Mouse (Mus musculus) midbrain, postnatal 0 days (tissue): ENCODE measurements around the gene Serpina9. TPM values are rescaled to one million over a fixed set of nuclear protein-coding genes. Genes with fewer than 3 reads are reported as not detected.

Experiments used
- ATAC-seq: fragments of 200-750 bp; cut with Nextera tagmentation; 2 replicates; pipeline ENCODE4 v1.8.0; 2017; ENCODE audit warnings: moderate number of reproducible peaks, mild to moderate bottlenecking, moderate TSS enrichment, moderate library complexity; ENCODE audit not compliant: low FRiP score
- DNase-seq: peaks from one replicate; pipeline ENCODE4 v3.0.0-alpha.2; 2015; ENCODE audit warnings: low spot score
- H3K27ac ChIP-seq: fragments of 300-500 bp; sonication (generic); 2 replicates; pipeline ENCODE4 v1.5.1; 2014; ENCODE audit warnings: low read depth, mild to moderate bottlenecking, low read length, mixed read lengths
- H3K27me3 ChIP-seq: fragments of 300-500 bp; sonication (generic); 2 replicates; pipeline ENCODE4 v1.6.1; 2014; ENCODE audit warnings: low read length, control low read depth, mixed read lengths; ENCODE audit not compliant: insufficient read depth
- H3K36me3 ChIP-seq: fragments of 300-500 bp; sonication (generic); 2 replicates; pipeline ENCODE4 v1.6.1; 2014; ENCODE audit warnings: low read length, control low read depth, mixed read lengths; ENCODE audit not compliant: insufficient read depth
- H3K4me1 ChIP-seq: fragments of 300-500 bp; sonication (generic); 2 replicates; pipeline ENCODE4 v1.6.1; 2014; ENCODE audit warnings: mild to moderate bottlenecking, control low read depth, antibody characterized with exemption, low read length, mixed read lengths; ENCODE audit not compliant: insufficient read depth
- H3K4me2 ChIP-seq: fragments of 300-500 bp; sonication (generic); 2 replicates; pipeline ENCODE4 v1.6.1; 2014; ENCODE audit warnings: low read depth, mild to moderate bottlenecking, low read length, mixed read lengths; ENCODE audit not compliant: poor library complexity, severe bottlenecking
- H3K4me3 ChIP-seq: fragments of 300-500 bp; sonication (generic); 2 replicates; pipeline ENCODE4 v1.5.1; 2014; ENCODE audit warnings: low read depth, mild to moderate bottlenecking, low read length, moderate library complexity
- H3K9ac ChIP-seq: fragments of 300-500 bp; sonication (generic); replicated peaks from 2 replicates; pipeline ENCODE4 v1.6.1; 2014; ENCODE audit warnings: mild to moderate bottlenecking, low read length, moderate library complexity, mixed read lengths; ENCODE audit not compliant: poor library complexity, severe bottlenecking
- H3K9me3 ChIP-seq: fragments of 300-500 bp; sonication (generic); 2 replicates; pipeline ENCODE4 v1.6.1; 2016; ENCODE audit warnings: low read length, control low read depth
- CTCF ChIP-seq: IDR thresholded peaks from 2 replicates; pipeline ENCODE4 v1.5.1; 2016; ENCODE audit warnings: antibody characterized with exemption, mild to moderate bottlenecking
- WGBS: fragments of 180-500 bp; shearing (Covaris S2); extraction: QIAGEN DNeasy Blood & Tissue Kit; methylation state at CpG from one replicate; pipeline ENCODE4 v1.1.7; 2014; 5-methylcytosine and 5-hydroxymethylcytosine counted together
- polyA plus RNA-seq: library from polyadenylated mRNA; unstranded; fragments of >200 nt; fragmentation: Nextera tagmentation; extraction: Ambion mirVana; gene quantifications from 2 replicates; pipeline ENCODE4 v1.2.1, GENCODE M21; 2015
- total RNA-seq: library from RNA; depleted of rRNA; stranded (reverse); fragments of >200 nt; gene quantifications from 2 replicates; pipeline ENCODE4 v1.2.3, GENCODE M21; 2014

Gene Serpina9
- total and polyA plus RNA-seq, 2 experiments from 2014 or later: 0.14 TPM; not detected in 1

GRCm38 (mm10) chr12:103977846-103978245 is 35.7 kb downstream of the Serpina9 start:
- Histone ChIP-seq H3K27me3 (no peaks in the 10 kb centered on the region), H3K9ac (no peak overlapping the region), H3K4me2 (no peak overlapping the region), H3K4me1 (peaks cover 3% of the 10 kb centered on the region; the same call in 1 of the 2 replicates), H3K27ac (no peak overlapping the region), H3K9me3 (no peaks in the 10 kb centered on the region), H3K36me3 (no peaks in the 10 kb centered on the region), H3K4me3 (no peak overlapping the region)
- TF ChIP-seq CTCF: peak; percentile 66
- DNase-seq (no peak), ATAC-seq (no peak)
- WGBS: 32% methylated on average over 5 of the region's 5 CpGs

- 31% methylated on average over 3 of the region's 3 CpGs for WGBS
- no peak overlapping the region for H3K4me3 ChIP-seq
- no peaks in the 10 kb centered on the region for H3K27me3 ChIP-seq
Observed at GRCm38 (mm10) chr12:103977060-103977459, 36.5 kb downstream of the Serpina9 start.

GRCm38 (mm10) chr12:103971080-103971479 is 42.5 kb downstream of the Serpina9 start:
- DNase-seq: no peak
- WGBS: 95% methylated on average over 4 of the region's 4 CpGs
- TF ChIP-seq CTCF: no peak

More at GRCm38 (mm10) chr12:103977060-103977459, 36.5 kb downstream of the Serpina9 start:
- Histone ChIP-seq H3K9me3 (no peaks in the 10 kb centered on the region), H3K4me2 (no peak overlapping the region), H3K36me3 (no peaks in the 10 kb centered on the region), H3K9ac (no peak overlapping the region), H3K4me1 (peaks cover 3% of the 10 kb centered on the region; the same call in 1 of the 2 replicates), H3K27ac (no peak overlapping the region)
- TF ChIP-seq CTCF: no peak
- ATAC-seq (no peak), DNase-seq (no peak)

GRCm38 (mm10) chr12:103969577-103970116 is 43.9 kb downstream of the Serpina9 start:
- Histone ChIP-seq H3K36me3 (no peaks in the 10 kb centered on the region), H3K4me3 (no peak overlapping the region), H3K27ac (no peak overlapping the region), H3K4me2 (no peak overlapping the region), H3K4me1 (no peaks in the 10 kb centered on the region), H3K9ac (no peak overlapping the region), H3K9me3 (no peaks in the 10 kb centered on the region), H3K27me3 (no peaks in the 10 kb centered on the region)
- ATAC-seq (no peak), DNase-seq (no peak)
- no peak for TF ChIP-seq CTCF
- WGBS: 92% methylated on average over 9 of the region's 9 CpGs

More at GRCm38 (mm10) chr12:103971080-103971479, 42.5 kb downstream of the Serpina9 start:
- no peak overlapping the region for H3K4me3 ChIP-seq
- no peak overlapping the region for H3K4me2 ChIP-seq
- no peak for ATAC-seq
- H3K4me1 ChIP-seq: no peaks in the 10 kb centered on the region
- no peak overlapping the region for H3K27ac ChIP-seq
- no peak overlapping the region for H3K9ac ChIP-seq
- no peaks in the 10 kb centered on the region for H3K27me3 ChIP-seq
- H3K9me3 ChIP-seq: no peaks in the 10 kb centered on the region
- H3K36me3 ChIP-seq: no peaks in the 10 kb centered on the region

- TF ChIP-seq CTCF: no peak
- H3K4me1 ChIP-seq: no peaks in the 10 kb centered on the region
- no peaks in the 10 kb centered on the region for H3K9me3 ChIP-seq
- no peak overlapping the region for H3K4me2 ChIP-seq
- no peak overlapping the region for H3K4me3 ChIP-seq
- H3K27ac ChIP-seq: no peak overlapping the region
- H3K36me3 ChIP-seq: no peaks in the 10 kb centered on the region
- no peaks in the 10 kb centered on the region for H3K27me3 ChIP-seq
- H3K9ac ChIP-seq: no peak overlapping the region
- DNase-seq (no peak), ATAC-seq (no peak)
- WGBS: 71% methylated on average over 3 of the region's 3 CpGs
Observed at GRCm38 (mm10) chr12:103966761-103967160, 46.8 kb downstream of the Serpina9 start.

GRCm38 (mm10) chr12:103963288-103963687 is 50.3 kb downstream of the Serpina9 start:
- Histone ChIP-seq H3K4me2 (no peak overlapping the region), H3K4me1 (no peaks in the 10 kb centered on the region), H3K9ac (no peak overlapping the region), H3K4me3 (no peak overlapping the region), H3K9me3 (no peaks in the 10 kb centered on the region), H3K27me3 (no peaks in the 10 kb centered on the region), H3K36me3 (no peaks in the 10 kb centered on the region), H3K27ac (no peak overlapping the region)
- TF ChIP-seq CTCF: no peak
- DNase-seq (no peak), ATAC-seq (no peak)
- 86% methylated on average over 4 of the region's 4 CpGs for WGBS
